Mouse (Mus musculus) G1E (cell line): ENCODE measurements at regions not wholly inside any gene's neighbourhood (a gene's known extent, or its start where the extent isn't known, plus 50 kb on each side); places are given as distances from the start of the nearest gene placed in this dataset.

Experiments used
- CTCF ChIP-seq: IDR thresholded peaks from 2 replicates; pipeline ENCODE4 v1.5.1; 2012; ENCODE audit warnings: low read depth, low read length, inconsistent platforms, mixed read lengths
- TAL1 ChIP-seq: conservative IDR thresholded peaks from 2 replicates; pipeline ENCODE4 v1.6.1; 2012; ENCODE audit warnings: low read depth, low read length, inconsistent platforms, mixed read lengths

DNA sequence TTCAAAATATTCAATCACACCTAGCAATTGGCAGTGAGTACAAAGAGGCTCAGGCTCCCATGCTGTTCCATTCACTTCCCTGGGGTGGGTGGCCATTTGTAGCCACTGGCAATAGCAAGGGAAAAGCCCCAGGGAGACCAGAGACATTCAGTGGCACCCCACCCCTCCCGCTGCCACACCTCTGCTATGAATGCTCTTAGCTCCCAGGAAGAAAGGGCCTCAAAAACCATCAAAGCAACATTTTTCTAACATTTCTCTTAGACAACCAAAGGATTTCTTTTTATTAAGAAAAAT lies 152.2 kb downstream of the Gm11361 start:
- TF ChIP-seq CTCF = no peak
- no peak for TF ChIP-seq TAL1
